Mouse (Mus musculus) gastrocnemius, postnatal 36 days (tissue): ENCODE data around the gene Plod2. TPM values are rescaled to one million over a fixed set of nuclear protein-coding genes. Genes with fewer than 3 reads are reported as not detected.
A peak's percentile ranks its signal among the peaks of the same experiment; 100 is the strongest.

Experiments
- DNase-seq, 2 experiments: peaks; one replicate each; pipeline ENCODE4 v3.0.0; 2022
- intact Hi-C: fragments of 180-260 bp; cut with DNase I; formaldehyde crosslinking; loops from one replicate; pipeline ENCODE4 v1.15.1; 2025
- long read RNA-seq, 2 experiments: library from polyadenylated mRNA; stranded (forward); transcript quantifications; one replicate each; pipeline ENCODE4 v2.0.0; 2021
- total RNA-seq, 2 experiments: library from RNA; stranded (reverse); gene quantifications; 2 replicates each; pipeline ENCODE4 v1.2.3; 2021

The Plod2 gene
- 1 to 10 TPM; 2.6 to 3.6 TPM for total RNA-seq
- long read RNA-seq, experiment 1, partial matches to known transcripts: 0 of 1 reads
- long read RNA-seq, experiment 1, other reads (novel, unspliced or antisense): 0 of 1 reads
- long read RNA-seq, experiment 2, partial matches to known transcripts: 0 of 2 reads
- long read RNA-seq, experiment 2, other reads (novel, unspliced or antisense): 0 of 2 reads

- DNase-seq: peak; percentile 59 to 68
- intact Hi-C loops: loop anchor here (10.0 kb wide), 1 partner anchor 63 kb away; no protein-coding TSS in a partner anchor
Observed at GRCm38 (mm10) chr9:92541977-92542561, at the start of gene Plod2. Gene Plod2 (plus strand): TSS chr9:92542223.

GRCm38 (mm10) chr9:92499710-92500410 is 42.2 kb upstream of the Plod2 start:
- DNase-seq: peak; percentile 75 to 85
- intact Hi-C loops: loop anchor here (1.0 to 2.0 kb wide), 2 partner anchors 111 to 379 kb away; no protein-coding TSS in a partner anchor

GRCm38 (mm10) chr9:92504256-92504655 is 37.8 kb upstream of the Plod2 start:
- intact Hi-C loops: no loop called here
- no peak for DNase-seq

- DNase-seq: no peak
- intact Hi-C loops: no loop called here
Observed at GRCm38 (mm10) chr9:92504889-92505288, 37.1 kb upstream of the Plod2 start.

- intact Hi-C loops: no loop called here
- DNase-seq: no peak
Observed at GRCm38 (mm10) chr9:92511696-92512095, 30.3 kb upstream of the Plod2 start.

GRCm38 (mm10) chr9:92517036-92517435 is 25.0 kb upstream of the Plod2 start:
- DNase-seq: no peak
- intact Hi-C loops: no loop called here

- DNase-seq: no peak
- intact Hi-C loops: no loop called here
Observed at GRCm38 (mm10) chr9:92520751-92521150, 21.3 kb upstream of the Plod2 start.

GRCm38 (mm10) chr9:92524506-92524905 is 17.5 kb upstream of the Plod2 start:
- no peak for DNase-seq
- intact Hi-C loops: no loop called here

GRCm38 (mm10) chr9:92530055-92530454 is 12.0 kb upstream of the Plod2 start:
- intact Hi-C loops: no loop called here
- DNase-seq: no peak

GRCm38 (mm10) chr9:92537735-92538134 is 4.3 kb upstream of the Plod2 start:
- intact Hi-C loops: no loop called here

GRCm38 (mm10) chr9:92538216-92538615 is 3.8 kb upstream of the Plod2 start:
- DNase-seq: no peak
- intact Hi-C loops: no loop called here

More at GRCm38 (mm10) chr9:92537735-92538134, 4.3 kb upstream of the Plod2 start:
- no peak for DNase-seq

GRCm38 (mm10) chr9:92542591-92543416 is 781 bp downstream of the Plod2 start:
- intact Hi-C loops: loop anchor here (10.0 kb wide), 1 partner anchor 62 kb away; no protein-coding TSS in a partner anchor
- peak; percentile 24 to 40 for DNase-seq

- DNase-seq: no peak
- intact Hi-C loops: loop anchor here (10.0 kb wide), 1 partner anchor 61 kb away; no protein-coding TSS in a partner anchor
Observed at GRCm38 (mm10) chr9:92544146-92544545, 2.1 kb downstream of the Plod2 start.

- DNase-seq: no peak
- intact Hi-C loops: loop anchor here (10.0 kb wide), 1 partner anchor 60 kb away; no protein-coding TSS in a partner anchor
Observed at GRCm38 (mm10) chr9:92545021-92545420, 3.0 kb downstream of the Plod2 start.

GRCm38 (mm10) chr9:92546446-92546845 is 4.4 kb downstream of the Plod2 start:
- intact Hi-C loops: loop anchor here (10.0 kb wide), 1 partner anchor 58 kb away; no protein-coding TSS in a partner anchor
- DNase-seq: no peak

GRCm38 (mm10) chr9:92547106-92547505 is 5.1 kb downstream of the Plod2 start:
- DNase-seq: no peak
- intact Hi-C loops: loop anchor here (10.0 kb wide), 1 partner anchor 58 kb away; no protein-coding TSS in a partner anchor

GRCm38 (mm10) chr9:92547821-92548220 is 5.8 kb downstream of the Plod2 start:
- intact Hi-C loops: loop anchor here (10.0 kb wide), 1 partner anchor 57 kb away; no protein-coding TSS in a partner anchor
- no peak for DNase-seq

- intact Hi-C loops: loop anchor here (10.0 kb wide), 1 partner anchor 56 kb away; no protein-coding TSS in a partner anchor
- peak in 1 of 2 experiments; percentile 30 for DNase-seq
Observed at GRCm38 (mm10) chr9:92548603-92549002, 6.6 kb downstream of the Plod2 start.

GRCm38 (mm10) chr9:92549811-92550490 is 7.9 kb downstream of the Plod2 start:
- intact Hi-C loops: loop anchor here (10.0 kb wide), 1 partner anchor 55 kb away; no protein-coding TSS in a partner anchor
- DNase-seq: peak in 1 of 2 experiments; percentile 22
